Mouse (Mus musculus) kidney, adult 2 months (tissue): ENCODE data around the gene Fam83d. TPM values are rescaled to one million over a fixed set of nuclear protein-coding genes. Genes with fewer than 3 reads are reported as not detected.
A peak's percentile ranks its signal among the peaks of the same experiment; 100 is the strongest.

ENCODE experiments used
- DNase-seq: peaks from one replicate; pipeline ENCODE4 v3.0.0; 2021
- H3K27ac ChIP-seq: fragments of 200-500 bp; 2 replicates; pipeline ENCODE4 v1.5.1; 2012; ENCODE audit warnings: low read depth, low read length, control low read depth, inconsistent platforms; ENCODE audit not compliant: insufficient read depth
- H3K27me3 ChIP-seq: fragments of 200-500 bp; replicated peaks from 2 replicates; pipeline ENCODE4 v1.6.1; 2012; ENCODE audit warnings: mild to moderate bottlenecking, moderate library complexity, low read length, inconsistent platforms; ENCODE audit not compliant: control insufficient read depth, insufficient read depth
- H3K36me3 ChIP-seq: fragments of 200-500 bp; 2 replicates; pipeline ENCODE4 v1.6.1; 2012; ENCODE audit warnings: mild to moderate bottlenecking, moderate library complexity, low read length, inconsistent platforms; ENCODE audit not compliant: control insufficient read depth, insufficient read depth
- H3K4me1 ChIP-seq: fragments of 200-500 bp; 2 replicates; pipeline ENCODE4 v1.6.1; 2011; ENCODE audit warnings: low read length; ENCODE audit not compliant: control insufficient read depth, insufficient read depth
- H3K4me3 ChIP-seq: fragments of 200-500 bp; 2 replicates; pipeline ENCODE4 v1.5.1; 2011; ENCODE audit warnings: mild to moderate bottlenecking, low read depth, low read length, control low read depth; ENCODE audit not compliant: insufficient read depth
- CTCF ChIP-seq: fragments of 200-500 bp; conservative IDR thresholded peaks from 2 replicates; pipeline ENCODE4 v1.5.1; 2011; ENCODE audit warnings: low read depth, mild to moderate bottlenecking, control low read depth, low read length, moderate library complexity, mixed read lengths; ENCODE audit not compliant: insufficient read depth, insufficient read length
- POLR2A ChIP-seq: fragments of 200-500 bp; IDR thresholded peaks from one replicate; pipeline ENCODE4 v1.6.1; 2011; ENCODE audit warnings: low read depth, low read length, control low read depth
- WGBS: fragments of 180-500 bp; shearing (Covaris S2); methylation state at CpG from one replicate; pipeline ENCODE4 v1.1.7; 2018; 5-methylcytosine and 5-hydroxymethylcytosine counted together
- polyA plus RNA-seq: library from polyadenylated mRNA; depleted of rRNA; stranded (reverse); fragments of >200 nt; gene quantifications from 2 replicates; pipeline ENCODE4 v1.2.3, GENCODE M21; 2012

Gene Fam83d
- polyA plus RNA-seq, 1 experiment: 0.50 TPM

DNA sequence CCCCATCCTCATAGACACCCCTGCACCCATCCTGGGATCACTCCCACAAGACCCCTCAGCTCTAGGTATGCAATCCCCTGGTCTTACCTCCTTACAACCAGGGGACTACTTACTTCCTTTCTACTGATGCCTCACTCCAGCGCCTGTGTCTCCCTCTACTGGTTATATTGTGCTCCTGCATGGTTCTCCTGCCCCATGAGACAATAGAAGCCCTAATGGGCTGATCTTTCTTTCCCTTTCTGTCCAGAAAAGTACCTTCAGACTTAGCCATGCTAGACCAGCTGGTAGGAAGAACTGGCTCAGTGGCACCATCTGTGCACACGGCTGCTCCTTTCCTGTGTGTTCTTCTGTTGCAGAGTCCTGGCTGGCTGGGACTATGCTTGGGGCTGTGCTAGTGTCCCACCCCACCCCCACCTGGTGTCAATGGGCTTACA is 22.8 kb upstream of the Fam83d start:
- WGBS: 13% methylated on average over 2 of the region's 2 CpGs
- no peak for DNase-seq
- no peak for TF ChIP-seq POLR2A
- TF ChIP-seq CTCF: peak; percentile 66
- Histone ChIP-seq H3K4me3 (no peak overlapping the region), H3K27ac (no peak overlapping the region), H3K36me3 (no peaks in the 10 kb centered on the region), H3K4me1 (no peaks in the 10 kb centered on the region), H3K27me3 (no peaks in the 10 kb centered on the region)

DNA sequence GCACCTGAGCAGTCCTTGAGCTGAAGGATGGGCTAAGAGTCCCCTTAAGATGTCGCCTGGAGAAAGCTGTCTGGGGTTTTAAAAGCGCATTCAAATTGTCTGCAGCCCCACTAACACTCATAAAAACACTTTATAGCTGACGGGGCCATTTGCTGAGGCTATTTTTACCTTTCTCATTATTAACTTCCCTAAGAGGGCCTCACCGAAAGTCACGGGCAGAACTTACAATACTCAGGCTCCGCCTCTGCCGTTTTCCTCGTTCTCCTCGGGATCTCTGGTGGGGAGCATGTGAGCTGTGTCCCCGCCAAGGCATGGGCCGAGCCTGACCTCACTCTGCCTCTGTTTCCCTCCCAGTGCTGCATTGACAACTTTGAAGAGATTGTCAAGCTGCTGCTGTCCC is 21.7 kb upstream of the Fam83d start:
- no peak for DNase-seq
- TF ChIP-seq CTCF (no peak), POLR2A (no peak)
- H3K27me3 ChIP-seq: no peaks in the 10 kb centered on the region
- H3K4me1 ChIP-seq: no peaks in the 10 kb centered on the region
- no peaks in the 10 kb centered on the region for H3K36me3 ChIP-seq
- no peak overlapping the region for H3K27ac ChIP-seq
- WGBS: 56% methylated on average over 11 of the region's 11 CpGs
- no peak overlapping the region for H3K4me3 ChIP-seq

DNA sequence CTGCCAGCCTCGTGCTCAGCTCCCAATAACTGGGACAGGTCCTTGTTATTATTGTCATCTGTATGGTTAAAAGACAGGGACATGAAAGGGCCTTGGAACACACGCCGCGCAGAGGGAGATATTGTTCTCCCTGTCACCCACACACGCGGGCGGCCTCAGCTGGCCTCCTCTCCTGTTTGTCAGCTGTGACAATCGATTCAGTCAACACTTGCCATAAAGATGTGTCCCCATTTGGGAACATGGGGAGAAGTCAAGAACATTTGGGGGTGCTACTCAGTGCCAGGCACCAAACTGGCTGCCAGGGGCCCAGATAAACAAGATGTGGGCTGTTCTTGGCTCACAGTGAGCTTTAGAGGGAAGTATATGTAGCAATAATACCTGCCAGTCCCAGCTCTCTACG is 18.5 kb upstream of the Fam83d start:
- no peak for TF ChIP-seq POLR2A
- no peak for TF ChIP-seq CTCF
- Histone ChIP-seq H3K27me3 (no peaks in the 10 kb centered on the region), H3K36me3 (no peaks in the 10 kb centered on the region), H3K27ac (no peak overlapping the region), H3K4me1 (no peaks in the 10 kb centered on the region), H3K4me3 (no peak overlapping the region)
- WGBS: 94% methylated on average over 9 of the region's 9 CpGs
- DNase-seq: no peak

DNA sequence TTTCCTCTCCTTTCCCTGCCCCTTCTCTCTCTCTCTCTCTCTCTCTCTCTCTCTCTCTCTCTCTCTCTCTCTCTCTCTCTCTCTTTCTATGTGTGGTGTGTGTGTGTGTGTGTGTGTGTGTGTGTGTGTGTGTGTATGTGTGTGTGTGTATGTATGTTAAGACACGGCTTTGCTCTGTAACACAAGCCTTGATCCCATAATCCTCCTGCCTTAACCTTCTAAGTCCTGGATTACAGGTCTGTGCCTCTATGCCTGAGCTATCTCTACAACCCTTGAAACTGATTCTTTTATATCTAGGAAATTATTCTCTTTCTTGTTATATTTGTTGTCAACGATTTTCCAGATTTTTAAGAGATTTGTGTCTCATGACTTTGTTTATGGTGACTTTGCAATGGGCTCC is 7.7 kb upstream of the Fam83d start:
- 88% methylated on average over 2 of the region's 2 CpGs for WGBS
- TF ChIP-seq CTCF: no peak
- no peak for TF ChIP-seq POLR2A
- H3K4me1 ChIP-seq: no peaks in the 10 kb centered on the region
- no peak for DNase-seq
- H3K27me3 ChIP-seq: no peaks in the 10 kb centered on the region
- H3K36me3 ChIP-seq: no peaks in the 10 kb centered on the region; the same call in 1 of the 2 replicates
- H3K4me3 ChIP-seq: no peak overlapping the region
- H3K27ac ChIP-seq: no peak overlapping the region

DNA sequence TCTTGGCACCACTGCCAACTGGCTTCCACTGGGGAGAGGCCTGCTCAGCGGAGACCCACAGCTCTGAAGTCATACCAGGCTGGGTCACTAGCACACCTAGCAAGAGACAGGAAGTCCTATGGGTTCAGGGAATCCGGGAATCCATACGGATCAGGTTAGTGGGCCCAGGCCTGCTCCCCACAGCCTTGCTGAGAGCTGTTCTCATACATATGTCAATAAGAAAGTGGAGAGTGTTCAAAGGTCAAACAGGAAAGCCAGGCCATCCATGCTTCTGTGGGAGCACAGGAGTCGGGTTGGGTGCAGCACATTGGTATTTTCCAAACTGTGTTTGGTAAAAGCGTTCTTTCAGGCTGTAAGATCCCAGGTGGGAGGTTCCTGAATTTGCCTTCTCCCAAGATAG is 5.6 kb upstream of the Fam83d start:
- no peak for DNase-seq
- TF ChIP-seq POLR2A: no peak
- TF ChIP-seq CTCF: no peak
- H3K4me3 ChIP-seq: no peak overlapping the region
- no peaks in the 10 kb centered on the region for H3K27me3 ChIP-seq
- 90% methylated on average over 5 of the region's 5 CpGs for WGBS
- no peaks in the 10 kb centered on the region for H3K36me3 ChIP-seq
- H3K4me1 ChIP-seq: no peaks in the 10 kb centered on the region
- no peak overlapping the region for H3K27ac ChIP-seq

DNA sequence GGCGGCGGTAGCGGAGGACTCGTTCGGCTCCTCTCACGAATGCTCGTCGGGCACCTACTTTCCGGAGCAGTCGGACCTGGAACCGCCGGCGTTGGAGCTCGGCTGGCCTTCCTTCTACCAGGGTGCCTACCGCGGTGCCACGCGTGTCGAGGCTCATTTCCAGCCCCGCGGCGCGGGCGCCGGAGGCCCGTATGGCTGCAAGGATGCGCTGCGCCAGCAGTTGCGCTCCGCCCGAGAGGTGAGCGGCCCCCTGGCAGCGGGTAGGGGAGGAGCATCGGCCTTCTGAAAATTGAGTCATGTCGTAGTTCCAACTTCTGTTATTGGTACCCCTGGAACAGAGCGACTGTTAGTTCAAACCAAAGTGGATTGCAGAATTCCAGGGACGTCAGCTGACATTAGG is 457 bp downstream of the Fam83d start:
- TF ChIP-seq CTCF (no peak), POLR2A (no peak)
- DNase-seq: no peak
- H3K4me3 ChIP-seq: peak overlapping the region; percentile 56
- no peaks in the 10 kb centered on the region for H3K36me3 ChIP-seq
- H3K27me3 ChIP-seq: no peaks in the 10 kb centered on the region
- H3K27ac ChIP-seq: no peak overlapping the region
- WGBS: under 1% methylated on average over 37 of the region's 37 CpGs
- H3K4me1 ChIP-seq: no peaks in the 10 kb centered on the region

DNA sequence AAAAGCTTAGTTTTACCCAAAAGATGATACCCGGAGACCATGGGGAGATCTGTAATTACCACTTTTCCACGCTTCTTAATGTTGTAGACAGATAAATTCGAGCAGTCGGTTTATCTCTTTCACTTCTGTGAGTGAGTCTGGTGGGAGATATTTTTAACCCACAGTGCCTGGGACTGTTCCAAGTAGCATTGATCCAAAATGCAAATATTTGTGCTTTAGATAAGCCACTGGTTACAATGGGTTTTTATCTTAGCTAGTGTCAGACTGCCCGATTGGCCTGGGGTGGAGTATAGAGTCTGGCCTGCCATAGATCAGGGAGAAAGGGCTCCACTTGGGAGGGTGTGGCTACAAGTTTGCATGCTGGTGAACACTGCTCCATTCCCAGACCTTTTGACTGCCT is 878 bp downstream of the Fam83d start:
- WGBS: 15% methylated on average over 5 of the region's 5 CpGs
- Histone ChIP-seq H3K27me3 (no peaks in the 10 kb centered on the region), H3K27ac (no peak overlapping the region), H3K4me3 (no peak overlapping the region), H3K36me3 (no peaks in the 10 kb centered on the region), H3K4me1 (no peaks in the 10 kb centered on the region)
- no peak for DNase-seq
- TF ChIP-seq POLR2A (no peak), CTCF (no peak)
